Mouse (Mus musculus) adrenal gland, postnatal 14 days (tissue): ENCODE data around the gene Acoxl. TPM values are rescaled to one million over a fixed set of nuclear protein-coding genes. Genes with fewer than 3 reads are reported as not detected.

ENCODE experiments used
- DNase-seq: peaks from one replicate; pipeline ENCODE4 v3.0.0; 2021; ENCODE audit warnings: mixed read lengths
- total RNA-seq: library from RNA; stranded (reverse); gene quantifications from 2 replicates; pipeline ENCODE4 v1.2.3, GENCODE M21; 2021

Gene Acoxl
- total RNA-seq, 1 experiment from 2014 or later, result 0.48 TPM

GRCm38 (mm10) chr2:128118971-128119370, 280.3 kb downstream of the Acoxl start:
- DNase-seq, result no peak

GRCm38 (mm10) chr2:128122491-128122890, 283.8 kb downstream of the Acoxl start:
- peak; percentile 79 for DNase-seq

- peak; percentile 61 for DNase-seq
Observed at GRCm38 (mm10) chr2:128122891-128123771, 284.5 kb downstream of the Acoxl start.

DNA sequence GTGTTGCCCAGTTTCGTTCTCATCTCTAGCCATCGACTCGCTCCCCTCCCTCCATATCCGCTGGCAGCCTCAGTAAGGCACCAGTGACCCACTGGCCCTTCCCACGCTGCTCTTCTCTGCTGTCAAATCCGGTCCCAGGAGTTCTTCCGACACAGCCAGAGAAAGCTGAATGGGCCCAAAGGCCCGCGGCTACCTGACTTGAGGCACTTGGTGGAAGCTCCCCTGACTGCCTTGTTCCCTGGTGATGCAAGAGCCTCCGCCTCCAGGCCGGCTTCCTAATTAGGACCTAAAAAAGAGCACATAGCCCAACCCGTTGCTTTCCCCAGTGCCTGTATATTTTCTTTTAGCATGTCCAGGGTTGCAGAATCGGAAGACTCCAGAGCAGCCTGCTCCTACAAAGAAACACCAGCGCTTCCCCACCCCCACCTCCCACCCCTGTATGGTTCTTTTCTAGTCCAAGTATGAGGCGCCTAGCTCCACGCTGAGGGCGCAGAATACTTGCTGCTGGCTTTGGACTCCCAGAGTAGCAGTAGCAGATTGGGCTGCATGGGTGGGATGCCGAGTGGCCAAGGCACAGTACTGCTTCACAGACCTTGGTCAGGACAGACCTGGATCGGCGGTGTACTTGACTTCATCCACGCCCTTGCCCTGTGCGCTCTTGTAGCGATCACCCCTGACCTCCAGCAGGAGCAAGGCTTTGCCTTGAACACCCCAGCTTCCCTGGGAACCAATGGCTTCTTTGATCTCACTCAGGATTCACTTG, 285.4 kb downstream of the Acoxl start:
- peak; percentile 18 for DNase-seq

DNA sequence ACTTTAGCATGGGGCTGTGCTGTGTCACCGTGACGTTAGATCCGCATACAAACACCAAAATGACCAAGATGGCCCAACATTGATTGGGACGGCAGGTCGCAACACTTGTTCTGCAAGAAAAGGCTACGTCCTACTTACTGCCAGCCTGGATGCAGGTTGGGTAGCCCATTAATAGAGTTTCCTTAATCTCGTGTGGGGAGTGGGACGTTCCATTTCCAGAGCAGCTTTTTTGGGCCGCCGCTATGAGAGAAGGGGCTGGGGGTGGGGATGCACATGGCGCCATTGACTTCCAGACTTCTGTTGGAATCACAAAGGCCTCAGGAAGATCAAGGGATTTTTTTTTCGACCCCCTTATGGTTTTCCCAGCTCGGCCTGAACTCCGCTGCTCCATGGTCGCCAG, 286.0 kb downstream of the Acoxl start:
- DNase-seq, result no peak

- peak; percentile 99 for DNase-seq
Observed at GRCm38 (mm10) chr2:128125635-128126470, 287.2 kb downstream of the Acoxl start, which contains the start of gene Bcl2l11. Gene Bcl2l11, plus strand, starts transcription at chr2:128126038.

DNA sequence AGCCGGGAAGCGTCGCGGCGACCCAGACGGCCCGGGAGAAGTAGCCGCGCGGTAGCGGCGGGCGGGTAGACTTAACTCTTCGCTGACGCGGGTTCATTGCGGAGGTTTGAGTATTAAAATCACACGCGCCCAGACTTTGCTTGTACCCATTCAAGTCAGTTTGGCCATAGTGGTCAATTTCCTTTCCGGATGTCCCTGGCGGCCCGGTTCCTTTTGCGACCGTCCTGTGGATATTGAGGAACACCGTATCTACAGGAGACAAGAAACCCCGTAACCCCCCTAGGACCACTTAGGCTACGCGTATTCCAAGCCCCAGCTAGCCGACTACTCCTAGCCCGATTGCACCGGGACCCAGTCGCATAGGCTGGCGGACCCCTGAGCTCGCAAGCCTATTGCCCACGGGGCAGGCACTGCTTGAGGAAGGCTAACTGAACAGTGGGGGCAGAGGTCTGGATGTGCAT, 287.9 kb downstream of the Acoxl start:
- DNase-seq, result no peak

- DNase-seq, result peak; percentile 99
Observed at GRCm38 (mm10) chr2:128127121-128127671, 288.5 kb downstream of the Acoxl start.

DNA sequence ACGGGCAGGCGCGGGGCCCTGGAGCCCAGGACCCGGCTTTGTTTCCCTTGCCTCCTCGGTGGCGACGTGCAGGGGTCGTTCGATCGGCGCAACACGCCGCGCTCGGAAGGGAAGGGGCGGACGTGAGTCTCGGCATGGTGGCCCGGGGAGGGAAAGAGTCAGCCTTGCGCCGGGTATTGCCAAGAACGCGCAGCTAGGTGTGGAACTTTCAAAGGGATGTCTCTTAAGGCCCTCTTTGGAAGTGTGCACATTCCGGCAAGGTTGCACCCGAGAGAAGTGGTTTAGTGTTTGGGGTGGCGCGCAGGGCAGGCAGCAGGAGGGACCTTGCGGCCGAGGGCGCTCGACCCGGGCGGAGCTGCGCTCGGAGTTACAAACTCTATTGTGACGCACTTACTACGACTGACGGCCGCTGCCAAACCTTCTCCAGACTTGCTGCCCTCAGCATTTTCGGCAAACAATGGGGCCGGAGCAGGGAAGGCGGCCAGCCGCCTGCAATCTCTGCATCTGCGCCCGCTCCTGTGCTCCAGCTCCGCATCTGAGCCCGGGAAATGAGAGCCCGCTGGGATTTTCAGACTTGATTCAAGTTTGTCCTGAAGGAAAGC, 289.1 kb downstream of the Acoxl start:
- DNase-seq, result peak; percentile 90

DNA sequence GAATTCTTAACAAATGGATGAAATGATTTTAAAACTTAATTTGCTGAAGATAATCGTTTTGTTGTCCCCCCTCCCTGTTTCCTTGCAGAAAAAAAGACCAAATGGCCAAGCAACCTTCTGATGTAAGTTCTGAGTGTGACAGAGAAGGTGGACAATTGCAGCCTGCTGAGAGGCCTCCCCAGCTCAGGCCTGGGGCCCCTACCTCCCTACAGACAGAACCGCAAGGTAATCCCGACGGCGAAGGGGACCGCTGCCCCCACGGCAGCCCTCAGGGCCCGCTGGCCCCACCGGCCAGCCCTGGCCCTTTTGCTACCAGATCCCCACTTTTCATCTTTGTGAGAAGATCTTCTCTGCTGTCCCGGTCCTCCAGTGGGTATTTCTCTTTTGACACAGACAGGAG, 289.9 kb downstream of the Acoxl start:
- no peak for DNase-seq

- DNase-seq, result no peak
Observed at GRCm38 (mm10) chr2:128131503-128131902, 292.8 kb downstream of the Acoxl start.

GRCm38 (mm10) chr2:128132635-128133034, 294.0 kb downstream of the Acoxl start:
- DNase-seq, result no peak

DNA sequence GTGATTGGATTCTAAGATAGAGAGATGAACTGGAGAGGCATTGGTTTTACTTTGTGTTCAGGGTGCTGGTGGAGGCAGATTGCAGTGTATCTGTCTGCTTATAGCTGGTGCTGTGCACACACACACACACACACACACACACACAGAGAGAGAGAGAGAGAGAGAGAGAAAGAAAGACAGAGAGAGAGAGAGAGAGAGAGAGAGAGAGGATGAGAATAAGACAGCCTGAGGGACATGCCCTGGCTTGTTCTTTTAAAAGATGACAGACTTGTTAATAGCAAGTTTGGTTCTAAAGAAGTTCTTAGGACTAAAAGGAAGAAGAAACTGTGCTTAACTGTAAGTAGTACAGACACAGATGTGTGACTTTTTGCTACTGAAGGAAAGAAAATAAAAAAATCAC, 295.2 kb downstream of the Acoxl start:
- DNase-seq, result no peak

GRCm38 (mm10) chr2:128134474-128134873, 295.8 kb downstream of the Acoxl start:
- no peak for DNase-seq

- no peak for DNase-seq
Observed at GRCm38 (mm10) chr2:128134948-128135347, 296.3 kb downstream of the Acoxl start.

- peak; percentile 59 for DNase-seq
Observed at GRCm38 (mm10) chr2:128136769-128137433, 298.2 kb downstream of the Acoxl start.

DNA sequence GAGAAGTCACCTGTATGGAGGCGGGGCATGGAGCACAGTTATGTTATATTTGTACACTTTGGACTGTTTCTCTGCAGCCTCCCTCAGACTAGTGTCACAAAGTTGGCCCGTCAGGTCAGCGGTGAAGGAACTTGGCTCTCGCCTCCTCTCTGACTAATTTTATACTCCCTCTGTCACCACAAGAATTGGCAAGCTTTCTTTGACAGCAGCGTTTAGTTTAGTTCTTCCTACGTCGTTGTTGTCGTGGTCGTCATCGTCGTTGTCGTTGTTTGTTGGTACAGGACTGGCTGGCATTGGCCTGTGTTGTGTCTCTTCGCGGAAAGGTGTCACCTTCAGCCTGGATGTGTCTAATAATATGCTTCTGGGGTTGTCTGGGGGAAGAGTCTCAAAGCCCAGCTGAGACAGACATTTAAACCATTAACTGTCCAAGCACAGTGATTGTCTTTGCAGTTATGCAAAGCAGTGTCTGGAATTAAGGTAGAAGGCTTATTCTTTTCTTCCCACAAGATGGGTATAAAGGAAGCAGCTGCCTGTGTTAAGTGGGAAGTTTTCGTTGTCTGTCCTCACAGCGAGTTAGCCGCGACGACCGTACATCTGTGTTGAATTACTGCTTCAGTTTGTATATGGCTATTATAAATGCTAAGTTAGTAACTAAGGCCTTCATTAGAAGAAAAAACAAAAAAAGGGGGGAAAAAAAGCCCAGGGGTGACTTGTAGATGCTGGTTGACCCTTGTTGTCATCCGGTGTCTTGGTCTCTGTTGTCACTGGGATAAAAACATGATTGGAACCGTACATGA, 299.0 kb downstream of the Acoxl start:
- peak; percentile 57 for DNase-seq

DNA sequence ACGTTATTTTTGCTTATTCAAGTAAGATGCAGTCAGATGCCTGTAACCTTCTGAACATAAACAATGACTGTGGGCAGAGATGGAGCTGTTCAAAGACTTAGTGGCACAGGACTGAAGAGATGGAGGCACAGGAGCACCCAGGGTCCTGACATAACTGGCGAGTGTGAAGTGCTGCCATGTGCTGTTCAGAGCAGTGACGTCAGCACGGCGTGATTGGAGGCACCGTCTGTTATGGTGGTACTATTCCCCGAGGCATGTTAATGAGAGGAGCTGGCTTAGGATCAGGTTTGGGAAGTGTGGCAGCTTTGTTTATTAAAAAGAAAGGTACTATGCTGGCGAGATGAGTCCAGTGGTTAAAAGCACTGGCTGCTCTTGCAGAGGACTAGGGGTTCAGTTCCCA, 300.2 kb downstream of the Acoxl start:
- DNase-seq, result no peak

DNA sequence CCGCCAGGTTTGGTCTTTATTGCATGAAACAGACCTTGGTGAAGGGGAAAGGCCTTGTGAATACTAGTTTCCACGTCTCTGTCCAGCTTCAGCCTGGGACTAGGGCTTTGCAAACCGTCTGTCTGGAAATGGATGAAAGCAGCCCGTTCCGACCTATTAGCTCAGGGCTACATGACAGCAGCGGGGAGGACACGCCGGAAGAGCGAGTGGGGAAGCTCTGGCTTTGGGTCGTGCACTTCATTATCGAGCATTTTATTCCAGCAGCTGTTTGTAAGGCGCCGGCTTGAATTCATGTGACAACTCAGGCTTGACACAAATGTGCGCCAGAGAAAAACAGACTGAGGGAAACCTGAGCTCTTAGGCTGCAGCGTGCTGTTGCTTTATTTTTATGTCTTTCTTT, 301.1 kb downstream of the Acoxl start:
- DNase-seq, result peak; percentile 77

- no peak for DNase-seq
Observed at GRCm38 (mm10) chr2:128140183-128140582, 301.5 kb downstream of the Acoxl start.
